Mouse (Mus musculus) lung, postnatal 25 days (tissue): ENCODE data around the gene Vmn2r54.
"Not testable (repeated sequence)": the region's sequence is repeated elsewhere in the genome, so short reads cannot be mapped to it uniquely, and the experiment has no call there.

ENCODE experiments used
- DNase-seq: peaks from one replicate; pipeline ENCODE4 v3.0.0; 2022; ENCODE audit warnings: low spot score

The Vmn2r54 gene

GRCm38 (mm10) chr7:12640219-12640618 is at the start of gene Vmn2r54:
TSS of gene Vmn2r54 (minus strand) at chr7:12640319.
- DNase-seq, result not testable (repeated sequence)

GRCm38 (mm10) chr7:12684903-12685302 is 44.8 kb upstream of the Vmn2r54 start, which contains the start of gene Vmn2r55:
TSS of gene Vmn2r55 (minus strand) at chr7:12685003.
- DNase-seq, result not testable (repeated sequence)

- DNase-seq, result no peak
Observed at GRCm38 (mm10) chr7:12608688-12609087, 31.4 kb downstream of the Vmn2r54 start, which contains the start of gene Vmn2r53. TSS of gene Vmn2r53 (minus strand) at chr7:12608788.
